Mouse (Mus musculus): ENCODE results near the gene Zfp39. TPM values are rescaled to one million over a fixed set of nuclear protein-coding genes. Genes with fewer than 3 reads are reported as not detected.
"Not testable (repeated sequence)": the region's sequence is repeated elsewhere in the genome, so short reads cannot be mapped to it uniquely, and the experiment has no call there.

Gene Zfp39
- total RNA-seq, 2 experiments from 2014 or later = 3.1 to 3.3 TPM

GRCm38 (mm10) chr11:58860744-58861143 is 43.3 kb downstream of the Zfp39 start:
- intact Hi-C loops (cut with DNase I) = no loop called here
- DNase-seq = no peak
- Histone ChIP-seq H3K27ac (no peak overlapping the region), H3K4me3 (no peak overlapping the region)
- no peak for TF ChIP-seq CTCF (IDR thresholded peaks at IDR 0.05)

- no peak overlapping the region for H3K4me3 ChIP-seq
- H3K27ac ChIP-seq = no peak overlapping the region
- DNase-seq = no peak
- intact Hi-C loops (cut with DNase I) = no loop called here
- no peak for TF ChIP-seq CTCF (IDR thresholded peaks at IDR 0.05)
Measured at GRCm38 (mm10) chr11:58849731-58850130, 54.3 kb downstream of the Zfp39 start.

- peak overlapping the region; percentile 82 for H3K4me3 ChIP-seq
- intact Hi-C loops (cut with DNase I) = no loop called here
- TF ChIP-seq CTCF (IDR thresholded peaks at IDR 0.05) = no peak
- no peak for DNase-seq
- H3K27ac ChIP-seq = peak overlapping the region; percentile 88
Measured at GRCm38 (mm10) chr11:58847636-58848035, 56.4 kb downstream of the Zfp39 start.

GRCm38 (mm10) chr11:58846919-58847461 is 57.0 kb downstream of the Zfp39 start, which contains the start of gene Gm12258:
Gene Gm12258 (plus strand): TSS chr11:58847158.
- peak; percentile 86 for DNase-seq
- no peak for TF ChIP-seq CTCF (IDR thresholded peaks at IDR 0.05)
- intact Hi-C loops (cut with DNase I) = no loop called here
- peak within 1 kb of the TSS; percentile 82 for H3K4me3 ChIP-seq
- peak within 1 kb of the TSS; percentile 88 for H3K27ac ChIP-seq

GRCm38 (mm10) chr11:58838951-58839350 is 65.1 kb downstream of the Zfp39 start, which contains the start of gene Olfr311:
Gene Olfr311 (plus strand): TSS chr11:58839251.
- H3K27ac ChIP-seq; H3K4me3 ChIP-seq; intact Hi-C loops (cut with DNase I); DNase-seq: not testable (repeated sequence)

Other genes with a start within 250 kb of the Zfp39 start
- gene Olfr322, start 245.4 kb downstream of the Zfp39 start, total RNA-seq (2021) = not detected
- gene Olfr320, start 223.1 kb downstream of the Zfp39 start, total RNA-seq (2021) = not detected
- gene Olfr319, start 205.1 kb downstream of the Zfp39 start, total RNA-seq (2021) = not detected
- not detected for gene Olfr318, start 180.2 kb downstream of the Zfp39 start, total RNA-seq (2021)
- gene Olfr317, start 165.0 kb downstream of the Zfp39 start, total RNA-seq (2021) = not detected
- gene Olfr316, start 151.5 kb downstream of the Zfp39 start, total RNA-seq (2021) = not detected
- not detected for gene Olfr315, start 131.0 kb downstream of the Zfp39 start, total RNA-seq (2021)
- not detected for gene Olfr314, start 121.3 kb downstream of the Zfp39 start, total RNA-seq (2021)
- gene Fam183b, start 102.3 kb downstream of the Zfp39 start, total RNA-seq (2021) = not detected
- gene Olfr313, start 89.2 kb downstream of the Zfp39 start, total RNA-seq (2021) = not detected
- not detected for gene Olfr312, start 75.0 kb downstream of the Zfp39 start, total RNA-seq (2021)
- not detected for gene Olfr311, start 65.0 kb downstream of the Zfp39 start, total RNA-seq (2021)
- 1 to 10 TPM in 1 of 2 experiments, under 1 TPM in 1; 0.89 to 1.1 TPM for gene Gm12258, start 57.1 kb downstream of the Zfp39 start, total RNA-seq (2021)
- gene 2810021J22Rik, start 37.0 kb downstream of the Zfp39 start, total RNA-seq (2021) = 1 to 10 TPM in 1 of 2 experiments, under 1 TPM in 1; 0.69 to 1.3 TPM
- not detected for gene Btnl10, start 13.7 kb upstream of the Zfp39 start, total RNA-seq (2021)
- 100 to 1,000 TPM in 1 of 2 experiments, 10 to 100 TPM in 1; 95.2 to 101 TPM for gene Rnf187, start 34.7 kb upstream of the Zfp39 start, total RNA-seq (2021)
- gene Hist3h2ba, start 44.7 kb upstream of the Zfp39 start, total RNA-seq (2021) = not detected
- 10 to 100 TPM; 10.5 to 11.3 TPM for gene Hist3h2a, start 50.5 kb upstream of the Zfp39 start, total RNA-seq (2021)
- under 1 TPM; 0.08 to 0.33 TPM for gene Trim17, start 50.5 kb upstream of the Zfp39 start, total RNA-seq (2021)
- 1 to 10 TPM; 7.2 to 7.9 TPM for gene Trim11, start 73.9 kb upstream of the Zfp39 start, total RNA-seq (2021)
- gene Obscn, start 232.2 kb upstream of the Zfp39 start, total RNA-seq (2021) = 1,000 to 10,000 TPM; 1,792 to 1,942 TPM

All from gastrocnemius, adult 2 months (tissue).